Mouse (Mus musculus) hindbrain, embryonic 14.5 days (tissue): ENCODE measurements around the gene Olfr1395. TPM values are rescaled to one million over a fixed set of nuclear protein-coding genes. Genes with fewer than 3 reads are reported as not detected.

Source experiments
- ATAC-seq: fragments of 200-750 bp; cut with Nextera tagmentation; 2 replicates; pipeline ENCODE4 v1.8.0; 2017; ENCODE audit warnings: moderate number of reproducible peaks, mild to moderate bottlenecking, moderate TSS enrichment, moderate library complexity; ENCODE audit not compliant: low FRiP score
- DNase-seq: peaks from one replicate; pipeline ENCODE4 v3.0.0-alpha.2; 2015; ENCODE audit warnings: low spot score
- H3K27ac ChIP-seq: fragments of 300-500 bp; sonication (generic); 2 replicates; pipeline ENCODE4 v1.5.1; 2014; ENCODE audit warnings: mild to moderate bottlenecking, moderate library complexity
- H3K27me3 ChIP-seq: fragments of 300-500 bp; sonication (generic); 2 replicates; pipeline ENCODE4 v1.6.1; 2014; ENCODE audit warnings: mild to moderate bottlenecking, low read length, mixed read lengths; ENCODE audit not compliant: control insufficient read depth, insufficient read depth
- H3K36me3 ChIP-seq: fragments of 300-500 bp; sonication (generic); replicated peaks from 2 replicates; pipeline ENCODE4 v1.6.1; 2014; ENCODE audit not compliant: control insufficient read depth, insufficient read depth
- H3K4me1 ChIP-seq: fragments of 300-500 bp; sonication (generic); replicated peaks from 2 replicates; pipeline ENCODE4 v1.6.1; 2014; ENCODE audit warnings: antibody characterized with exemption, low read length, mixed read lengths; ENCODE audit not compliant: control insufficient read depth, insufficient read depth
- H3K4me2 ChIP-seq: fragments of 300-500 bp; sonication (generic); replicated peaks from 2 replicates; pipeline ENCODE4 v1.6.1; 2014; ENCODE audit warnings: mild to moderate bottlenecking, moderate library complexity
- H3K4me3 ChIP-seq: fragments of 300-500 bp; sonication (generic); replicated peaks from 2 replicates; pipeline ENCODE4 v1.5.1; 2014; ENCODE audit warnings: mild to moderate bottlenecking, low read length
- H3K9ac ChIP-seq: fragments of 300-500 bp; sonication (generic); 2 replicates; pipeline ENCODE4 v1.6.1; 2014
- H3K9me3 ChIP-seq: fragments of 300-500 bp; sonication (generic); 2 replicates; pipeline ENCODE4 v1.6.1; 2016; ENCODE audit warnings: low read length; ENCODE audit not compliant: control insufficient read depth
- WGBS: fragments of 180-500 bp; shearing (Covaris S2); extraction: QIAGEN DNeasy Blood & Tissue Kit; methylation state at CpG from one replicate; pipeline ENCODE4 v1.1.7; 2014; 5-methylcytosine and 5-hydroxymethylcytosine counted together
- polyA plus RNA-seq: library from polyadenylated mRNA; unstranded; fragments of >200 nt; fragmentation: Nextera tagmentation; extraction: Ambion mirVana; gene quantifications from 2 replicates; pipeline ENCODE4 v1.2.1, GENCODE M21; 2014

Gene Olfr1395
- not detected in 2 replicates for polyA plus RNA-seq

DNA sequence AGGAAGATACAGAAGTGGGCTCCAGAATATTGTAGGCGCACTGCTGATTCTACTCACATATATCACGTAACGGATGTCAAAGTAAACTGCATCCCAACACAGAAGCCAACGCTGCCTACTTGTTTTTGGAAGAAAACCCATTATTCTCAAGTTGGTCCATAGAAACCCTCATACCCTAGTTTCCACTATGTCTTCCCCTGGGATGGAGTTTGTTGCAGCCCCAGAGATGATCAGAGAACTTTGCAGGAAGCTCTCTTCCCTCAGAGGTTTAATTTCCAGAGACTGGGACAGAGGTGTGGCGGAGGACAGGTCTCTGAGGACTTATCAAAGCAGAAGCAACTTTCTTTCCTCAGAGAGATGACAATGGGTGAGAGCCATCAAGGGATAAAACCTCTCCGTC lies at the start of gene Olfr1395:
Gene Olfr1395 (plus strand): TSS at position 301 of the 400 bp plus-strand sequence.
- ATAC-seq: no peak
- no peak within 1 kb of the TSS for H3K4me3 ChIP-seq
- H3K4me1 ChIP-seq: no peaks in the 10 kb centered on the region
- no peaks in the 10 kb centered on the region for H3K36me3 ChIP-seq
- no peak within 1 kb of the TSS for H3K4me2 ChIP-seq
- no peak for DNase-seq
- 93% methylated on average over 6 of the region's 6 CpGs for WGBS
- no peaks in the 10 kb centered on the region for H3K27me3 ChIP-seq
- H3K9me3 ChIP-seq: no peaks in the 10 kb centered on the region
- H3K9ac ChIP-seq: no peak within 1 kb of the TSS
- no peak within 1 kb of the TSS for H3K27ac ChIP-seq

DNA sequence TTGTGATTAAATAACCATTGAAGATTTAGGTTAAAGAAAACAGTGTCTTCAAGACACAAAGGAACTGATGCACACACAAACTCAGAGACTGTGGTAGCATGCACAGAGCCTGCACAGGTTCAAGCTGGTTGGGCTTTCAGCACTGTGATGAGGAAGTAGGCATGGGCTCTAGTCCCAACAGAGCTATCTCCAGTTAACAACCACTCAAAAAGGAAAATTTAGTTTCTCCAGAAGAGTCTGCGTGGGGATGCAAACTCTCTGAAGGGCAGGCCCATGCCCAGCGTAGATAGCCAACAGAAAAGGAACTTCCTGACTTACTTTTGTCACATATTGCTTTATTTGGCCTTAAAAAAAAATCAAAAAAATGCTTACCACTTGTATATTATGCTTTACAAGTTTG lies 49.3 kb upstream of the Olfr1395 start:
- H3K4me2 ChIP-seq: no peak overlapping the region
- no peak overlapping the region for H3K9ac ChIP-seq
- no peak overlapping the region for H3K27ac ChIP-seq
- no peaks in the 10 kb centered on the region for H3K4me1 ChIP-seq
- no peak for ATAC-seq
- H3K4me3 ChIP-seq: no peak overlapping the region
- no peaks in the 10 kb centered on the region for H3K36me3 ChIP-seq
- no peak for DNase-seq
- WGBS: 91% methylated on average over 2 of the region's 2 CpGs
- no peaks in the 10 kb centered on the region for H3K9me3 ChIP-seq
- H3K27me3 ChIP-seq: no peaks in the 10 kb centered on the region

- no peaks in the 10 kb centered on the region for H3K27me3 ChIP-seq
- no peaks in the 10 kb centered on the region for H3K9me3 ChIP-seq
- no peak for ATAC-seq
- no peak overlapping the region for H3K4me2 ChIP-seq
- H3K4me3 ChIP-seq: no peak overlapping the region
- no peaks in the 10 kb centered on the region for H3K36me3 ChIP-seq
- no peak for DNase-seq
- 91% methylated on average over 6 of the region's 6 CpGs for WGBS
- no peaks in the 10 kb centered on the region for H3K4me1 ChIP-seq
- no peak overlapping the region for H3K9ac ChIP-seq
- H3K27ac ChIP-seq: no peak overlapping the region
Measured at GRCm38 (mm10) chr11:49093861-49094660, 48.0 kb upstream of the Olfr1395 start.

DNA sequence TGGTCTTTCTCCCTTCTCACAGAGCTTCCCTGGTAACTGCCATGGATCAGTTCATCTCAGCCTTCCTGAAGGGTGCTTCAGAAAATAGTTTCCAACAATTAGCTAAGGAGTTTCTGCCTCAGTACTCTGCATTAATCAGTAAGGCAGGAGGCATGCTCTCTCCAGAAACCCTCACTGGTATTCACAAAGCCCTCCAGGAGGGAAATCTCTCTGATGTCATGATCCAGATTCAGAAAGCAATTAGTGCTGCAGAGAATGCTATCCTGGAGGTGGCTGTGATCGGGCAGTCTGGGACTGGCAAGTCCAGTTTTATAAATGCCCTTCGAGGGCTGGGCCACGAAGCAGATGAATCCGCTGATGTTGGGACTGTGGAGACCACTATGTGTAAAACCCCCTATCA lies 46.7 kb upstream of the Olfr1395 start:
- Histone ChIP-seq H3K36me3 (no peaks in the 10 kb centered on the region), H3K4me1 (no peaks in the 10 kb centered on the region), H3K4me2 (no peak overlapping the region), H3K9me3 (no peaks in the 10 kb centered on the region), H3K27ac (no peak overlapping the region), H3K4me3 (no peak overlapping the region), H3K9ac (no peak overlapping the region), H3K27me3 (no peaks in the 10 kb centered on the region)
- ATAC-seq: no peak
- 89% methylated on average over 4 of the region's 4 CpGs for WGBS
- no peak for DNase-seq

- DNase-seq: no peak
- Histone ChIP-seq H3K27ac (no peak overlapping the region), H3K27me3 (no peaks in the 10 kb centered on the region), H3K4me1 (no peaks in the 10 kb centered on the region), H3K4me3 (no peak overlapping the region), H3K4me2 (no peak overlapping the region), H3K9me3 (no peaks in the 10 kb centered on the region), H3K36me3 (no peaks in the 10 kb centered on the region), H3K9ac (no peak overlapping the region)
- ATAC-seq: no peak
- WGBS: 86% methylated on average over 3 of the region's 3 CpGs
Measured at GRCm38 (mm10) chr11:49100409-49100808, 41.7 kb upstream of the Olfr1395 start.

GRCm38 (mm10) chr11:49101500-49101899 lies 40.6 kb upstream of the Olfr1395 start:
- WGBS: 65% methylated on average over 5 of the region's 5 CpGs
- no peaks in the 10 kb centered on the region for H3K4me1 ChIP-seq
- ATAC-seq: no peak

DNA sequence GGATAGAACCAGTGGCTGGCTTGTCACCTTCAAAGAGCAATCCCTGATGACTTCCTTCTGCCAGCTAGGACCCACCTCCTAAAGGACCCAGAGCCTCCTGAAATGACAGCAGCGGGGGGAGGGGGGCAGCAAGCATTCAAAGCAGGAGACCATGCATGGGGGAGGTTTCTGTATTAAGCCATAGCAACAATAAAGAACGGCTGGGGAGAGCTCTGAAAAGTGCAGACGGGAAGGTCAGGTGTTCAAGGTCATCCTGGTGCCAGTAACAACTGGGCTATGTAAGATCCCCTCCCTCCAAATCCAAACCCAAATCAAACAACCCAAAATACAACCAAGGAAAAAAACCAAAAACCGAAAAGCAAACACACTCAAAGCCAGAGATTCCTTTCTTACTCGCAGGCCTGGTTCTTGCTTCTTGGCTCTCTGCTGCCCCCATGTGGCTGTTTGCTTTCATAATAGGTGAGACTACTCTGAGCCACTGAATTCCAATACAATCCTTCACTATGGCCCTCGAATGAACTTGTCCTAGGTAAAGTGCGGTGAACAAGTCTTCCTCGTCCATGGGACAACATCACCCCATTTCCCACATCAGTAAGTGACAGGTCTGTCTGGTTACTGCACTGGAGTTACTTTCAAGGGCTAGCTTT lies 38.9 kb upstream of the Olfr1395 start:
- no peak overlapping the region for H3K27ac ChIP-seq
- DNase-seq (peak; percentile 94), ATAC-seq (peak; percentile 71; the same call in 1 of the 2 replicates)
- WGBS: 19% methylated on average over 8 of the region's 8 CpGs
- no peaks in the 10 kb centered on the region for H3K9me3 ChIP-seq
- H3K4me2 ChIP-seq: no peak overlapping the region
- H3K36me3 ChIP-seq: no peaks in the 10 kb centered on the region
- no peaks in the 10 kb centered on the region for H3K4me1 ChIP-seq
- H3K27me3 ChIP-seq: no peaks in the 10 kb centered on the region
- no peak overlapping the region for H3K4me3 ChIP-seq
- no peak overlapping the region for H3K9ac ChIP-seq

More at GRCm38 (mm10) chr11:49101500-49101899, 40.6 kb upstream of the Olfr1395 start:
- Histone ChIP-seq H3K36me3 (no peaks in the 10 kb centered on the region), H3K27me3 (no peaks in the 10 kb centered on the region), H3K4me2 (no peak overlapping the region), H3K9ac (no peak overlapping the region), H3K9me3 (no peaks in the 10 kb centered on the region), H3K27ac (no peak overlapping the region), H3K4me3 (no peak overlapping the region)
- DNase-seq: no peak

GRCm38 (mm10) chr11:49105752-49106151 lies 36.3 kb upstream of the Olfr1395 start:
- Histone ChIP-seq H3K27ac (no peak overlapping the region), H3K36me3 (no peaks in the 10 kb centered on the region), H3K9me3 (no peaks in the 10 kb centered on the region), H3K9ac (no peak overlapping the region), H3K4me3 (no peak overlapping the region), H3K27me3 (no peaks in the 10 kb centered on the region), H3K4me1 (no peaks in the 10 kb centered on the region), H3K4me2 (no peak overlapping the region)
- DNase-seq: no peak
- ATAC-seq: no peak
- WGBS: 83% methylated on average over 1 of the region's 1 CpGs

DNA sequence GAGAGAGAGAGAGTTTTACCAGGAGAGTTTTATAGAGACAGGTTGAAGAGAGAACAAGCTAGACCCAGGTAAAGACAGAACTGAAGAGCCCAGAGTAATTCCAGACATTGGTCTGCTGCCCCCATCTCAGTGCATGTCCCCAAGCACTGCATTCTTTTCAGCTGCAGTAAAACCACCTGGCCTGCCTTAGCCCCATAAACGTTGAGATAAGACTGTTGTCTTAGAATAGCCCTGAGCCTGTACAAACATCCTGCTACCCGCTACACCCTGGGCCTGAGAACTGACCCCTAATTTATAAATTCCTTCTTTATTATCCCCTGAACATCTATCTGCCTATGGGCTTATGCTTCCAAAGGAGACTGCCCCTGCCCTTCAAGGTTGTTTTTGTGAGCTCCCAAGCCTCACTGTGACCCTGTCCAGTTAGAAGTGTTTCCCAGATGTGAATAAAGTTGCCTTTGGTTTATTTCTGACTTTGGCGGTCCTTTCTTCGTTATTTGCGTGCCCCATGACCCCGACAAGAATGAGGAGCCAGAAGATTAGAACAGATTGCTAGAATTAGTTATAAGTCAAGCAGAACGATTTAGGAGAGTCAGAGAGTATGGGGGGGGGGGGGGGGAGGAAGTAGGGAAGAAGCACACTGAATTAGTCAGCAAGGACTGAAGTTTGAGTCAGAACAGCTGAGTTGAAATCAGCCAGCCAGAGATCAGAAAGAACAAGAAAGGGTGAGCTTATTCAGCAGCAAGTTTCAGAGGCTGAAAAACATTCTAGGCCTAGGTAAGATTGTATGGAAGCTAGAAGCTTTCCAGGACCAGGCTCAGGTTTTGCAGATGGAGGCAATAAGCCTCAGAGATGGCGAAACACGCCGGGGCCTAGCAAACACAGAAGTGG lies 34.2 kb upstream of the Olfr1395 start:
- Histone ChIP-seq H3K9me3 (no peaks in the 10 kb centered on the region), H3K27me3 (no peaks in the 10 kb centered on the region), H3K9ac (no peak overlapping the region), H3K4me3 (no peak overlapping the region), H3K36me3 (no peaks in the 10 kb centered on the region), H3K4me1 (no peaks in the 10 kb centered on the region), H3K27ac (no peak overlapping the region), H3K4me2 (no peak overlapping the region)
- no peak for DNase-seq
- 81% methylated on average over 10 of the region's 10 CpGs for WGBS
- ATAC-seq: no peak
